Mouse (Mus musculus): ENCODE measurements around the gene Stxbp2. TPM values are rescaled to one million over a fixed set of nuclear protein-coding genes. Genes with fewer than 3 reads are reported as not detected.
A peak's percentile ranks its signal among the peaks of the same experiment; 100 is the strongest.
"Not testable (repeated sequence)": the region's sequence is repeated elsewhere in the genome, so short reads cannot be mapped to it uniquely, and the experiment has no call there.

The Stxbp2 gene
- total and polyA plus RNA-seq, 3 experiments: 81.1 to 186 (median 117) TPM

GRCm38 (mm10) chr8:3630647-3631477, at the start of gene Stxbp2 (continued):
- TF ChIP-seq ELF1 (IDR thresholded peaks at IDR 0.05; ENCODE audit: low read depth, low read length): peak; percentile 98

DNA sequence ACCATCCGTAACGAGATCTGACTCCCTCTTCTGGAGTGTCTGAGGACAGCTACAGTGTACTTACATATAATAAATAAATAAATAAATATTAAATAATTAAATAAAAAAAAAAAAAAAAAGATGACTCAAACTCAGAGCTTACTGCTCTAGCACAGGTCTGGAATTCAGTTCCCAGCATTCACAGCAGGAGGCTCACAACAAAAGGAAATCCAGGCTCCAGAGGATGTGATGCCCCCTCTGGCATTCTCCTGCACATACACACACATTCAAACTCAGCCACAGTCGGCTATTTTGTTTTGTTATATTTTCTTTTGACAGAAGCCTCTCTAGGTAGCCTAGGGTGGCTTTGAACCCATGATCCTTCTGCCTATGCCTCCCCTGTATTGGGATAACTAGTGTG, 48.8 kb upstream of the Stxbp2 start:
- H3K4me1 ChIP-seq (ENCODE audit: control insufficient read depth in 1 of 2, insufficient read depth in 2 of 2, low read length in 2 of 2); H3K27ac ChIP-seq (ENCODE audit: control insufficient read depth, low read depth, low read length); H3K27me3 ChIP-seq (ENCODE audit: control insufficient read depth in 1 of 2, insufficient read depth in 2 of 2, low read length in 2 of 2); H3K4me3 ChIP-seq (ENCODE audit: control insufficient read depth in 1 of 2, insufficient read depth in 1 of 2, low read depth in 2 of 2, low read length in 2 of 2); H3K9me3 ChIP-seq (replicated peaks; ENCODE audit: insufficient read depth, low read length); H3K79me2 ChIP-seq (ENCODE audit: control insufficient read depth, insufficient read depth, low read length, poor library complexity); DNase-seq (ENCODE audit: low read depth, low spot score); H3K36me3 ChIP-seq (ENCODE audit: control insufficient read depth in 1 of 2, insufficient read depth in 2 of 2, low read length in 2 of 2); H3K9ac ChIP-seq (ENCODE audit: control insufficient read depth, low read depth, low read length, poor library complexity, severe bottlenecking): not testable (repeated sequence)

GRCm38 (mm10) chr8:3586452-3586851, 44.3 kb upstream of the Stxbp2 start:
- Histone ChIP-seq H3K36me3 (ENCODE audit: control insufficient read depth in 1 of 2, insufficient read depth in 2 of 2, low read length in 2 of 2) (peaks cover 0 to 6% of the 10 kb centered on the region in 2 experiments; a peak in 2 of 4 replicates), H3K9ac (ENCODE audit: control insufficient read depth, low read depth, low read length, poor library complexity, severe bottlenecking) (no peak overlapping the region), H3K4me1 (ENCODE audit: control insufficient read depth in 1 of 2, insufficient read depth in 2 of 2, low read length in 2 of 2) (peaks cover 6% of the 10 kb centered on the region in 2 experiments; a peak in 3 of 4 replicates), H3K79me2 (ENCODE audit: control insufficient read depth, insufficient read depth, low read length, poor library complexity) (no peaks in the 10 kb centered on the region), H3K27me3 (ENCODE audit: control insufficient read depth in 1 of 2, insufficient read depth in 2 of 2, low read length in 2 of 2) (no peaks in the 10 kb centered on the region; a peak in 1 of 4 replicates), H3K4me3 (ENCODE audit: control insufficient read depth in 1 of 2, insufficient read depth in 1 of 2, low read depth in 2 of 2, low read length in 2 of 2) (no peak overlapping the region), H3K27ac (ENCODE audit: control insufficient read depth, low read depth, low read length) (no peak overlapping the region), H3K9me3 (replicated peaks; ENCODE audit: insufficient read depth, low read length) (no peaks in the 10 kb centered on the region)
- peak; percentile 43 for DNase-seq (ENCODE audit: low read depth, low spot score)
- TF ChIP-seq ZNF384 (IDR thresholded peaks at IDR 0.05; ENCODE audit: low read depth, low read length) (peak; percentile 42; the same call in 1 of the 2 replicates), EP300 (IDR thresholded peaks at IDR 0.05; ENCODE audit: low read depth in 1 of 2, low read length in 2 of 2) (peak; percentile 43 to 52; a peak in 2 of 4 replicates), GATA1 (IDR thresholded peaks at IDR 0.05; ENCODE audit: low read depth, low read length) (peak; percentile 41), USF1 (IDR thresholded peaks at IDR 0.05; ENCODE audit: low read depth, low read length) (no peak), TCF12 (IDR thresholded peaks at IDR 0.05; ENCODE audit: low read depth, low read length) (peak; percentile 49; the same call in 1 of the 2 replicates), HCFC1 (IDR thresholded peaks at IDR 0.05; ENCODE audit: low read depth, low read length) (no peak), ETS1 (IDR thresholded peaks at IDR 0.05; ENCODE audit: low read depth, low read length) (no peak), TAL1 (IDR thresholded peaks at IDR 0.05; ENCODE audit: low read length) (peak; percentile 39; the same call in 1 of the 2 replicates)

GRCm38 (mm10) chr8:3586993-3587390, 43.8 kb upstream of the Stxbp2 start, which contains the start of gene Camsap3:
Gene Camsap3, plus strand, starts transcription at chr8:3587293.
- H3K4me3 ChIP-seq (ENCODE audit: control insufficient read depth in 1 of 2, insufficient read depth in 1 of 2, low read depth in 2 of 2, low read length in 2 of 2): peak within 1 kb of the TSS; percentile 55 to 80

More at GRCm38 (mm10) chr8:3586993-3587390, 43.8 kb upstream of the Stxbp2 start, which contains the start of gene Camsap3:
- peaks cover 0 to 6% of the 10 kb centered on the region in 2 experiments; a peak in 2 of 4 replicates for H3K36me3 ChIP-seq (ENCODE audit: control insufficient read depth in 1 of 2, insufficient read depth in 2 of 2, low read length in 2 of 2)
- no peak for TF ChIP-seq GATA1 (IDR thresholded peaks at IDR 0.05; ENCODE audit: low read depth, low read length)
- no peak for TF ChIP-seq RCOR1 (IDR thresholded peaks at IDR 0.05; ENCODE audit: low read depth, low read length)
- TF ChIP-seq USF2 (IDR thresholded peaks at IDR 0.05; ENCODE audit: borderline replicate concordance in 1 of 2, insufficient read depth in 1 of 2, low read depth in 1 of 2, low read length in 2 of 2): no peak
- H3K4me1 ChIP-seq (ENCODE audit: control insufficient read depth in 1 of 2, insufficient read depth in 2 of 2, low read length in 2 of 2): peaks cover 6% of the 10 kb centered on the region in 2 experiments; a peak in 3 of 4 replicates
- H3K9me3 ChIP-seq (replicated peaks; ENCODE audit: insufficient read depth, low read length): no peaks in the 10 kb centered on the region
- no peak for DNase-seq (ENCODE audit: low read depth, low spot score)
- no peaks in the 10 kb centered on the region; a peak in 1 of 4 replicates for H3K27me3 ChIP-seq (ENCODE audit: control insufficient read depth in 1 of 2, insufficient read depth in 2 of 2, low read length in 2 of 2)
- H3K27ac ChIP-seq (ENCODE audit: control insufficient read depth, low read depth, low read length): no peak within 1 kb of the TSS
- H3K9ac ChIP-seq (ENCODE audit: control insufficient read depth, low read depth, low read length, poor library complexity, severe bottlenecking): peak within 1 kb of the TSS; percentile 60
- H3K79me2 ChIP-seq (ENCODE audit: control insufficient read depth, insufficient read depth, low read length, poor library complexity): no peaks in the 10 kb centered on the region
